Mouse (Mus musculus) left cerebral cortex, adult 9 months (tissue): Measurements from ENCODE around the gene Papola.
A peak's percentile ranks its signal among the peaks of the same experiment; 100 is the strongest.

ENCODE experiments used
- DNase-seq, 2 experiments: peaks; one replicate each; pipeline ENCODE4 v3.0.0; 2022; ENCODE audit warnings: low spot score in 2 of 2

Gene Papola

GRCm38 (mm10) chr12:105784196-105784999, at the start of gene Papola:
Gene Papola (plus strand): TSS chr12:105784694.
- peak; percentile 85 to 91 for DNase-seq

GRCm38 (mm10) chr12:105735226-105735888, 49.1 kb upstream of the Papola start:
- no peak for DNase-seq

- no peak for DNase-seq
Observed at GRCm38 (mm10) chr12:105735889-105736251, 48.6 kb upstream of the Papola start.

DNA sequence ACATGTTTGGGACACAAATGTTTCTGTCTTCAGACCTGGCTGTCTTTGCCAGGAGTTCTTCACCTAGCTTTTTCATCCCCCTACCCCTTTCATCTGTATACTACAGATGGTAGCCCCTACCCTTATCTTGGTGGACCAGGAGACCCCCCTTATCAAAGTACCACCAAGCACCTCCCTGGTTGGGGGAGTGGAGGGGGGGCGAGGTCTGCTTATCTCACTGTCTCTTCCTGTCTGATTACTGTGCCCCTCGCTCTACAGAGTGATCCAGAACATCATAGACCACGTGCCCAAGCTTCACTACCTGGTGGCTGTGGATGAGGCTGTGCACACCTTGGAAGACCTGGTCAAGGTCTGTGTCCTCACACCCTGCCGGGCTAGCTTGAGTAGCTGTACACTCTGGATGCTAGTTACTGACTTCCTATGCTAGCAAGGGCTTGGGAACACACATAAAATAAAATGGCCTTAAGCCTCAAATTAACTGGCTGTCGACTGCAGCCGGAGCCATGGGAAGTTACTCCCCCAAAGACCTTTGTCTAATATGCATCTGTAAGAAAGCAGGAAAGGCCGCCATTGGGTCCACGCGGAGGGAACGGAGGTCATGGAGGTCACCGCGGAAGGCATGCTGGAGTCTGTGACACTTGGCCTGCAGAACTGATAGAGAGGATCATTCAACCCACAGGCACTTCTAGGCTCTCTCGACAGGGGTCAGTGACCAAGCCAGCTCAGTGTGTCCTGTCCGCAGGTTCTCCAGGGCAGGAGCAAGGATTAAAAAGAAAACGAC, 46.0 kb upstream of the Papola start:
- DNase-seq, result no peak

GRCm38 (mm10) chr12:105739656-105740055, 44.8 kb upstream of the Papola start:
- no peak for DNase-seq

DNA sequence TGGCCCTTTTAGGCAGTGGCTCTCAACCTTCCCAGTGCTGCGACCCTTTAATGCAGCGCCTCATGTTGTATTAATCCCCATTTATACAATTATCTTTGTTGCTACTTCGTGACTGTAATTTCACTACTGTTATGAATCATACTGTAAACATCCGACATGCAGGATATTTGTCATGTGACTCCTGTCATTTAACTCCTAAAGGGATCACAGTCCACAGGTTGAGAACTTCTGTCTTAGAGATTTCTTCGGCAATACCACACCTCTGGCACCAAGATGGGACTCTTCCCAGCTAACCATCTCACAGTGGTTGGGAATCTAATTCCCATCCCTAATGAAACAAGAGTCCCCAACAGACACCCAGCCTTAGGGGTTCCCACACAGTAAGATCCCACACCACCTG, 36.4 kb upstream of the Papola start:
- DNase-seq, result no peak

- DNase-seq, result no peak
Observed at GRCm38 (mm10) chr12:105753813-105754212, 30.7 kb upstream of the Papola start.

DNA sequence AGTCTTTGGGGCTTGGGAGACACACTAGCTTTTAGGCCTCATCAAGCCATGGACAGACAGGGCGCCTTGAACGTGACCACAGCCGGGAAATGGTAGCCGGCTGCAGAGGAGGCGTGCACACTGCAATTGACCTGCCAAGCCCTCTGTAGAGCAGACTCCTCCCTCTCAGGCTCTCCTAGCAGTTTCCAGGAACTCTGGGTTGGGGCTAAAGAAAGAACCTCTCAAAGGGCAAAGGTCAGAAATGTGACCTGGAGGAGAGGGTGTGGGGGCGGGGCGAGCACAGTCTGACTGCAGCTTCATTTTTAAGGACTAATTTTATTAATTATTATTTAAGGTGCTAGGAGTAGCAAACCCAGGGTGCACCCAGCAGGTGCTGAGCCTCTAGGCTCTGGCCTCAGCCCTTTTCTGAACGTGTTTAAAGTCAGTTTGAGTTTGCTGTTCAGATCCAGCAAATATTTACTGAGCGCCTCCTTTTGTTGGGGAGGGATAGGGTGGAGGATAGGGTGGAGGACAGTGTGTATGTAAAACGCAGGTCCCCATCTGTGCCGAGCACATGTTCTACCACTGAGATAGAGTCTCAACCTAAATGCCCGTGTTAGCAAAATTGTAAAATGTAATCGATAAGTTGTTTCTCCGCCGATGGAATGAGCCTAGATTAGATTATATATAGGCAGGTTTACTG, 26.5 kb upstream of the Papola start:
- DNase-seq, result no peak

- DNase-seq, result no peak
Observed at GRCm38 (mm10) chr12:105758911-105759310, 25.6 kb upstream of the Papola start.

DNA sequence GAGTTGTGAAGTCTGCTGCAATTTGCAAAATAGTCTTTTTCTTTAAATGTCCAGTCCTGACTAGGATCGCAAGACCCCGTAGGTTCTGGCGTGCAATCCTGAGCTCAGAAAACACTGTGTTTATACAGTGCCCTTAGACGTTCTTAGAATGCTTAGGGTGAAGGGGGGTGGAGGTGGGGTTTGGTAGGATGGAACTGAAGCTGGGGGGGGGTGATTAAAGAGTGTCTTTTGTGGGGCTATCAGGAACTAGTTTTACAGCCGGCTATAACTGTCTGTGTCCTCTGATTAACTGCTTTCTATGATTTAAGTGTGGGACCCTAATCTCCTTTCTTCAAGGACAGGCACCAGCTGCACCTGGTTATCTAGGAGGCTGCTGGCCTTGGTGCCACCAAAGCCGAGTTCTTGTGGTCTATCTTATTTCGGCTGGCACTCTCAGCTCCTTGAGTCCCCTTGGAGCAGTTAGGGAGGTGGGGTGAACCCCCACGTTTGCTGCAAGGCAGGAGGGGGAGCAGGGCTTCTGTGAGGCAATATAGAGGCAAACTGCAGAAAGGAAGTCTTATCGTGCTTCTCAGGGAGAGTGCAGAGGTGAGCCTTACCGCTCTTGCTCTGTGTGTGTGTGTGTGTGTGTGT, 24.5 kb upstream of the Papola start:
- DNase-seq, result no peak

GRCm38 (mm10) chr12:105761171-105761570, 23.3 kb upstream of the Papola start:
- DNase-seq, result peak in 1 of 2 experiments; percentile 32

DNA sequence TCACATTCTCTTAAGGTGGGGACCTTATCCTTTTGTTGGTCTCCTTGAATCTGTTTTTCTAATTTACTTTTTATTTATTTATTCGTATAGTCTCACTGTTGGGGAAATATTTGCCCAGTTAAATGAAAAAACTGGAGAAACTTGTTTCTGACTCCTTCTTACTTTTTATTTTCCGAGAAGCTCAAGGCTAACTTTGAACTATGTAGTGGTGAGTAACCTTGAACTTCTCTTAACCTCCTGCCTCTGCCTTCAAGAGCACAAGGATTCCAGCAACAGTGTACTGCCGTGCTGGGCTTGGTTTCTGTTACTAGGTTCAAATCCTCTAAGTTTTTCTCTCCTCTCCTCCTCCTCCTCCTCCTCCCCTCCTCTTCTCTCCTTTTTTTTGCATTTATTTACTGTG, 22.9 kb upstream of the Papola start:
- DNase-seq, result no peak

DNA sequence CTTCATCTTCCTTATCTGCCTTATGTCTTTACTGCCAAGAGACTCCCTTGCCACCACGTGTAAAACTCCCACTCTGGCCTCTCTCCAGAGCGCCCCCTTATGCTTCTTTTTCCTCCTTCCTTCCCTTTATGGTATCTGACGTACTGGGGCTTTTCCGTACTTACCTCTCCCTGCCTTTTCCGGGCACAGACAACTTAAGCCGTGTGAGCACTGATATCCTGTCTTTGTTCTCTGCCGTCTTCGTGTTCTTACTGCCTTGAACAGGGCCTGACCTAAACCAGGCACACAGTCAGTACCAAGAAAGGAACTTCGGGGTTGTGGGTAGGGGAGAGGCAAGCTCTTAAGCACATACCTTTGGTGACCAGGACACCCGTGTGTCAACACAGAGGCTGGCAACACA, 14.8 kb upstream of the Papola start:
- no peak for DNase-seq

- no peak for DNase-seq
Observed at GRCm38 (mm10) chr12:105774871-105775270, 9.6 kb upstream of the Papola start.

- DNase-seq, result no peak
Observed at GRCm38 (mm10) chr12:105777651-105778050, 6.8 kb upstream of the Papola start.

GRCm38 (mm10) chr12:105785000-105785774, 693 bp downstream of the Papola start:
- no peak for DNase-seq

DNA sequence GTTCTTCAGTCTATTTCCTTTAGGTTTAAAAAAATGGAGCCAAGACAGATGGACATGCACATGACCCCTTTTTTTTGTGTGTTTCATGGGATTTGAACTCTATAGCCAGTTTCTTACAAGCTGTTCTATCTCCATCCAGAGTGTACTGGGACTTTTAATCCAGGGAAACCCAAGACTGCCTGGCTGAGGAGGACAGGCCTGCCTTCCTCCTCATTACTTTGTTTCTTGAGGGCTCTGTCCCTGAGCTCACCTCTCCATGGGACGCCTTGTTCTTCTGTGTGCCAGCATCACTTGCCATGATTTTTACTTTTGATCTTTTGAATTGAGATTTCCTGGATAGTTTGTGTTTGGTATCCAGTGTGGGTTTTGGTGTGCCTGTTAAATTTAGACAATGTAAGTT, 1.6 kb downstream of the Papola start:
- DNase-seq, result no peak

- no peak for DNase-seq
Observed at GRCm38 (mm10) chr12:105787626-105788025, 3.1 kb downstream of the Papola start.

GRCm38 (mm10) chr12:105789885-105790284, 5.4 kb downstream of the Papola start:
- DNase-seq, result no peak

GRCm38 (mm10) chr12:105794896-105795295, 10.4 kb downstream of the Papola start:
- no peak for DNase-seq

DNA sequence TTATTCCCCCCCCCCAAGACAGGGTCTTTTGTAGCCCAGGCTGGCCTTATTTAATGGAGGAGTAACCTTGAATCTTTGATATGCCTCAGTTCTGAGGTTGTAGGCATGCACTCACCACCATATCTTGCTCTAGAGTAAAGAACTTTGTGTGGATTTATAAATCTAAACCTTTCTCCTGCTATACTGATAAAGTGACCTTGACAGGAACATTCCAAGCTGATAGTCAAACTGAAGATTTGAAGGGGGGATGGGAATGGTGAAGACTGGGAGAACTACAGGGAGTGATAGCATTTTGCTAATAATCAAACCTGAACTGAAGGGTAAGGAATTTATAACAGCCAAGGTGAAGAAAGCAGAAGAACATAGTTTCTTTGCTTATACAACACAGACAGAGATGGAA, 13.5 kb downstream of the Papola start:
- DNase-seq, result no peak
